Mouse (Mus musculus) mouse embryonic stem cell (cell line): Measurements from ENCODE around the gene Gm14305.
"Not testable (repeated sequence)": the region's sequence is repeated elsewhere in the genome, so short reads cannot be mapped to it uniquely, and the experiment has no call there.

ENCODE experiments used
- in situ Hi-C, 2 experiments: fragments of 300-500 bp; cut with MboI; formaldehyde crosslinking; loops; 1 replicate in 1 of 2; 3 replicates in 1 of 2; pipeline ENCODE4 v1.14.3; 2019 to 2020; ENCODE audit warnings: low sequenced_read_pairs in 2 of 2, low pct_unique_long_range_greater_than_20kb in 1 of 2, mixed read lengths in 1 of 2; ENCODE audit not compliant: unreplicated experiment in 1 of 2

Gene Gm14305

GRCm38 (mm10) chr2:176708051-176708450, at the start of gene Gm14305:
Gm14305 (plus strand) TSS chr2:176708328.
- in situ Hi-C loops, result not testable (repeated sequence)

GRCm38 (mm10) chr2:176670222-176670621, 37.9 kb upstream of the Gm14305 start, which contains the start of gene Zfp973:
Zfp973 (plus strand) TSS chr2:176670522.
- in situ Hi-C loops, result not testable (repeated sequence)
